Mouse (Mus musculus) hindbrain, postnatal 0 days (tissue): ENCODE measurements at regions not wholly inside any gene's neighbourhood (a gene's known extent, or its start where the extent isn't known, plus 50 kb on each side); places are given as distances from the start of the nearest gene placed in this dataset.

ENCODE experiments used
- ATAC-seq: fragments of 200-750 bp; cut with Nextera tagmentation; 2 replicates; pipeline ENCODE4 v1.8.0; 2017; ENCODE audit warnings: mild to moderate bottlenecking, moderate TSS enrichment, moderate library complexity
- DNase-seq: peaks from one replicate; pipeline ENCODE4 v3.0.0-alpha.2; 2015; ENCODE audit warnings: low spot score
- H3K27ac ChIP-seq: fragments of 300-500 bp; sonication (generic); 2 replicates; pipeline ENCODE4 v1.5.1; 2014; ENCODE audit warnings: mild to moderate bottlenecking
- H3K27me3 ChIP-seq: fragments of 300-500 bp; sonication (generic); 2 replicates; pipeline ENCODE4 v1.6.1; 2014; ENCODE audit warnings: low read length, mixed read lengths; ENCODE audit not compliant: insufficient read depth
- H3K36me3 ChIP-seq: fragments of 300-500 bp; sonication (generic); 2 replicates; pipeline ENCODE4 v1.6.1; 2014; ENCODE audit warnings: low read length, mixed read lengths; ENCODE audit not compliant: insufficient read depth
- H3K4me1 ChIP-seq: fragments of 300-500 bp; sonication (generic); 2 replicates; pipeline ENCODE4 v1.6.1; 2014; ENCODE audit warnings: antibody characterized with exemption, low read length, mixed read lengths; ENCODE audit not compliant: insufficient read depth
- H3K4me2 ChIP-seq: fragments of 300-500 bp; sonication (generic); 2 replicates; pipeline ENCODE4 v1.6.1; 2014; ENCODE audit warnings: low read depth, mild to moderate bottlenecking, low read length, moderate library complexity, mixed read lengths
- H3K4me3 ChIP-seq: fragments of 300-500 bp; sonication (generic); 2 replicates; pipeline ENCODE4 v1.5.1; 2014; ENCODE audit warnings: low read length
- H3K9ac ChIP-seq: fragments of 300-500 bp; sonication (generic); replicated peaks from 2 replicates; pipeline ENCODE4 v1.6.1; 2014; ENCODE audit warnings: mild to moderate bottlenecking, low read length, moderate library complexity, mixed read lengths
- H3K9me3 ChIP-seq: fragments of 300-500 bp; sonication (generic); 2 replicates; pipeline ENCODE4 v1.6.1; 2016; ENCODE audit warnings: low read length, mixed read lengths
- CTCF ChIP-seq: IDR thresholded peaks from 2 replicates; pipeline ENCODE4 v1.5.1; 2016; ENCODE audit warnings: antibody characterized with exemption, control low read depth, low read depth
- WGBS: fragments of 180-500 bp; shearing (Covaris S2); extraction: QIAGEN DNeasy Blood & Tissue Kit; methylation state at CpG from one replicate; pipeline ENCODE4 v1.1.7; 2014; 5-methylcytosine and 5-hydroxymethylcytosine counted together

DNA sequence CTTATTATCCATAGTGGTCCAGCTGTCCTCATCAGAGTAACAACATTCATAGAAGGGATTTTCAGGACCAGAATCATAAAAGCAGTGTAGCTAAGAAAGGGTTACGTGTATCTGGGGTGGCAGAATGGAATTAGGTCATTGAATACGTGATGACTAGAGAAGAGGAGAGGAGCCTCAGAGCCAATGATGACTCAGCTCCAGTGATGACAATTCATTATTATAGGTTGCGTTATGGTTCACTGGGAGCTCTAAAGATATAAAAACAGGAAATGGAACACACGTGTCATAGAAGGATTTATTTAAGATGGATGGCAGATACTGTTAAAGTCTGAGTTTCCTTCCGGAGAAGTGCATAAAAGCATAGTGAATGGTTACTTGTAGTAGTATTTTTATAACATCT lies 291.6 kb downstream of the Isl1 start:
- no peaks in the 10 kb centered on the region for H3K9me3 ChIP-seq
- H3K36me3 ChIP-seq, result no peaks in the 10 kb centered on the region
- no peak for ATAC-seq
- no peak overlapping the region for H3K9ac ChIP-seq
- no peak for TF ChIP-seq CTCF
- H3K4me1 ChIP-seq, result no peaks in the 10 kb centered on the region
- no peak for DNase-seq
- 65% methylated on average over 5 of the region's 5 CpGs for WGBS
- no peak overlapping the region for H3K4me2 ChIP-seq
- no peak overlapping the region for H3K27ac ChIP-seq
- no peaks in the 10 kb centered on the region for H3K27me3 ChIP-seq
- no peak overlapping the region for H3K4me3 ChIP-seq

DNA sequence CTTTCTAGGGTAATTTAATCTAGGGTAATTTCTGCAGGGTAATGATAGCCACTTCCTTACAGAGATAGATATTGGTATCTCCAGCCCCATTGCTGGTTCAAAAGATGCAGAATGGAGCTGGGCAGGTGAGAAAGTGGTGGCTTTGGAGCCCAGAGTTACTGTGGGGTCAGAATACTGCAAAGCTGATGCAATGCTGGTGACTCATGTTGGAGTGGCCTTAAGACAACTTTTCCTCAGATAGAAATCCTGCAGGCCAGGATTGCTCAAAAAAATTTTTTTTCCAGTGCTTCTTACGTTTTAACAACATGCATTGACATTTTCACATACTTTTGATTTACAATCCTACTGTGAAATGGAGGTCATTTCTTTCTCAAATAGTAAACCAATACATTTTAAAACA lies 305.8 kb downstream of the Isl1 start:
- H3K27ac ChIP-seq, result no peak overlapping the region
- H3K9ac ChIP-seq, result no peak overlapping the region
- TF ChIP-seq CTCF, result no peak
- 83% methylated on average over 1 of the region's 1 CpGs for WGBS
- H3K4me2 ChIP-seq, result no peak overlapping the region
- ATAC-seq, result no peak
- DNase-seq, result no peak
- H3K27me3 ChIP-seq, result no peaks in the 10 kb centered on the region
- no peaks in the 10 kb centered on the region for H3K9me3 ChIP-seq
- H3K4me1 ChIP-seq, result no peaks in the 10 kb centered on the region
- H3K4me3 ChIP-seq, result no peak overlapping the region
- no peaks in the 10 kb centered on the region for H3K36me3 ChIP-seq

DNA sequence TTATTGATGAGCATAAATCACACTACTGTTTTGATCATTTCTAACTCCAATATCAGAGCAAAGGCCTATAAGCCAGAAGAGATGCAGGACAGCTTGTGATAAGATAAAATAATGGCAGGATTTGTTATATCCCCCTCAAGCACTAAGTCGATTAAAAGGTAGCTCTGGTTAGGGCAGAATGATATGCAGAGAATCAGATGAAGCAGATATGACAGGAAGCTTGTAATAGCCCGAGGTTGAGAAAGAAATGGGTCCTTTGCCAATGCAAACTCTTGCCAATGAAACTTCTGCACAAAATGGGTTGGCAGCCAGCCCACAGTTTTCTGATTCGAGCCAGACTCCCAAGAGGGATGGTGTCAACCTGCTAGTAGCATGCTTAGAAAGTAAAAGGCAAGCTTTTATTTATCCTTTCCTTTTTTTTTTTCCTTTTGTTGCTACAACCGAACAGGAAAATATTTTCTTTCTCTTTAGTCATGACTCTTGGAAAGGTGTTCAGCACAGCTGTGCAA lies 307.0 kb downstream of the Isl1 start:
- no peaks in the 10 kb centered on the region for H3K27me3 ChIP-seq
- WGBS, result 32% methylated on average over 4 of the region's 4 CpGs
- no peak overlapping the region for H3K9ac ChIP-seq
- H3K9me3 ChIP-seq, result no peaks in the 10 kb centered on the region
- ATAC-seq, result no peak
- 0 out of 2 replicates have a peak overlapping the region, but pooled peaks have one; percentile 24 for H3K4me2 ChIP-seq
- H3K4me1 ChIP-seq, result no peaks in the 10 kb centered on the region
- no peak overlapping the region for H3K27ac ChIP-seq
- H3K36me3 ChIP-seq, result no peaks in the 10 kb centered on the region
- TF ChIP-seq CTCF, result no peak
- DNase-seq, result peak; percentile 86
- no peak overlapping the region for H3K4me3 ChIP-seq

DNA sequence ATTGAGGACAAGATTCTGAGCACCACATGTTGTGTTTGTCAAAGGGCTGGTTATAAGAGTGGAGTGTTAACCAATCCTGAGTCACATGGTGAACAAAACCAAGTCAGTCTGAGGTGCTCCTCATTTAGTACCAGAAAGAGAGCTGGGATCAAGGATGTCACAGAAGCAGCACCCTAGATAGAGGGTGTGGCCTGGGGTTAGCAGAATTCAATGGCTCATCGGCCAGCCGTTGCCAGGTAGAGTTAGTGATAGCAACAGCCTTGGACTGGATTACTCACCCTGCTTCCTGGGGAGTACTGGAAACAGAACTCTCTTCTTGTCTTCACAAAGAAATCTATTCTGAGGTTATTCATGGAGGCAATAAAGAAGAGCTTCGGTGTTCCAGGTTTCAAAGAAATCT lies 318.9 kb downstream of the Isl1 start:
- Histone ChIP-seq H3K9me3 (no peaks in the 10 kb centered on the region), H3K4me1 (no peaks in the 10 kb centered on the region), H3K4me2 (no peak overlapping the region), H3K4me3 (no peak overlapping the region), H3K27ac (no peak overlapping the region), H3K9ac (no peak overlapping the region), H3K27me3 (no peaks in the 10 kb centered on the region), H3K36me3 (no peaks in the 10 kb centered on the region)
- TF ChIP-seq CTCF, result no peak
- no peak for ATAC-seq
- WGBS, result 65% methylated on average over 3 of the region's 3 CpGs
- DNase-seq, result no peak

DNA sequence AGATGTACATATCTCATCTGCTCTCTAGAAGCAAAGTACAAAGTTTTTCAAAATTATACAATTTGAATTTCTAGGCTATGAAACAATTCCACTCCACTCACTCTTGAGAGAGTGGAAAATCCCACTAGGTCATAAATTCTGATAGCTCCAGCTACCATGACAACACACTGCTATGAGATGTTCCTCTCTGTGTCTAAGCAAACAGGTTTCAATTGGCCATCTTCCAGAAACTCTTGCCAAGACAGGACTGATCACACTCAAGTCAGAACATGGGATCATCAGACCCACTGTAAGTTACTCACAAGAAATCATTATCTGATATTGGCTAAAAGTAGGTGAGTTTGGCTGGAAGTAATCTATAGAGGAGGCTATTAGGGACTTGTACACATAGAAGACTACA lies 320.4 kb downstream of the Isl1 start:
- ATAC-seq (no peak), DNase-seq (peak; percentile 36)
- no peaks in the 10 kb centered on the region for H3K4me1 ChIP-seq

DNA sequence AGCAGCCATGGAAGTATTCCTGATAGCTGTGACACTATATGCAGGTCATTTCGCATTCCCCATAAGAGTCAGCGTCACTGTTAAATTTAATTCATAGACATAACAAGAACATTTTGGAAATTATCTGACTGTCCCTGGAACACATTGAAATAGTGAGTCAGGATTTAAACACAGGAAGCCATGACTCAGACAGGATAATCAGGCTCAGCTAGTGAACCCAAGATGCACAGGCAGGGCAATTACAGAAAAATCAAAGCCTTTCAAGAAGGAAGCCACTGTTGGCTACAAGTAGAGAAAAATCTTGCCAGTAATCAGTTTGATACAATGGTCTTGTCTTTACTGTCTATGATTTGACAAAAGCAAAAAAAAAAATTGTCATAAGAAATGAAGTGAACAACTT lies 323.2 kb downstream of the Isl1 start:
- H3K9ac ChIP-seq, result no peak overlapping the region
- H3K9me3 ChIP-seq, result no peaks in the 10 kb centered on the region
- H3K4me3 ChIP-seq, result no peak overlapping the region
- no peak overlapping the region for H3K4me2 ChIP-seq
- H3K4me1 ChIP-seq, result no peaks in the 10 kb centered on the region
- H3K27me3 ChIP-seq, result no peaks in the 10 kb centered on the region
- no peak overlapping the region for H3K27ac ChIP-seq
- no peaks in the 10 kb centered on the region for H3K36me3 ChIP-seq
- no peak for TF ChIP-seq CTCF
- WGBS, result 99% methylated on average over 2 of the region's 2 CpGs
- ATAC-seq (no peak), DNase-seq (no peak)

More for the DNA sequence above, 320.4 kb downstream of the Isl1 start:
- H3K9ac ChIP-seq, result no peak overlapping the region
- H3K27ac ChIP-seq, result no peak overlapping the region
- H3K4me2 ChIP-seq, result no peak overlapping the region
- H3K9me3 ChIP-seq, result no peaks in the 10 kb centered on the region
- TF ChIP-seq CTCF, result no peak
- no peak overlapping the region for H3K4me3 ChIP-seq
- no peaks in the 10 kb centered on the region for H3K27me3 ChIP-seq
- no peaks in the 10 kb centered on the region for H3K36me3 ChIP-seq

DNA sequence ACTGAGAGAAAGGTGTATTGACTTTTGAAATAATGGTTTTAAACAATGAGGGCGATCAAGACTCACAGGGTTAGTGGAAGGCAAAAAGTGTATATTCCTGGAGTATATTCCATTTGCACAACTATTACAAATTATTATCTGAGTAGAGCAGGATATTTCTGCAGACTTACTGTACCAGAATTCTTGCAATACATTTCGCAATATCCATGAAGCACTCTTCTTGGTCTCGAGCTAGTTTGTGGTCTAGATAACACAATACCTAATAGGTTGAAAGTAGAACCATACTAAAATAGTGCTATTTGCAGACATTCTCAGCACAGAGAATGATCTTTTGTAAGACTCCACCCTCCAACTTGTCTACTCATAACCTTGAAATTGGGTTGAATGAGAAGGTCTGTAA lies 323.8 kb downstream of the Isl1 start:
- Histone ChIP-seq H3K27ac (no peak overlapping the region), H3K36me3 (no peaks in the 10 kb centered on the region), H3K4me3 (no peak overlapping the region), H3K9ac (no peak overlapping the region), H3K4me2 (no peak overlapping the region), H3K9me3 (no peaks in the 10 kb centered on the region), H3K27me3 (no peaks in the 10 kb centered on the region), H3K4me1 (no peaks in the 10 kb centered on the region)
- no peak for TF ChIP-seq CTCF
- no peak for ATAC-seq
- 95% methylated on average over 3 of the region's 3 CpGs for WGBS
- no peak for DNase-seq
